Mouse (Mus musculus): ENCODE measurements around the gene Agbl2.

Gene Agbl2

DNA sequence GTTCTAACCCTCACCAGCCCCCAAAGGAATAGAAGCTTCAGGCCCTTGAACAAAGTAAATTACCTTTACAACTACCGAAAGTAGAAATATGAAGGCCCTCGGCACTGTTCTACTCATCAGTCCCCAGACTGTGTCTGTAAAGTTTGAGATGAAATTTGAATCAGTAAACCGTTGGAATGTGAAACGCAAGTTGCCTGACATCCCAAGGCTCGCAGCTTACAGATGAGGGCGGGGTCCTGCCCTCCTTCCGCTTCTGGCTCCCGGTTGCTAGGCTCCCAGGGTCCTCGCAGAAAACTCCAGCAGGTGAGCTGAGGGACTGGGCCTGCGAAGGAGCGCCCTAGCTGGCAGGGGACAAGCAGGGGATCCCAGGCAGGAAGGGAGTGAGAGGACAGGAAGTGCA is at the start of gene Agbl2:
Gene Agbl2 (plus strand): TSS at position 270 of the 400 bp plus-strand sequence.
- no peak for DNase-seq (ENCODE audit: low read depth, low spot score)

DNA sequence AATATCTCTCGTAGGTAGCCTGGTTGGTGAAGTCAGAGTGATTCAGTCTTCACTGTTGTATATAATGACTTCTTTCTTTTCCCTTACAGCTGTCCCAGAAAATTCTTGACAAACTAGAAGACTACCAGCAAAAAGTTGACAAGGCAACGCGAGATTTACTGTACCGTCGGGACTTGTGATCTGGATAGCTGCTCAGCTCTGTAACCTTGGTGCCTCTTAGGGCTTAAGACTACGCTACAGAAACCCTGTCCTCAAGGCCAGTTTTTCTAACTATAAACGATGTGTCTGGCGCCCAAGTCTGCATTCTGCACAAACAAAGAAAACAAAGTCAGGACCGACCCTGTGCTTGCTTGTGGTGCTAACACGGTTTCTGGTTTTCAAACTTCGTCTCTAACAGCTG is 47.2 kb upstream of the Agbl2 start:
- no peak for DNase-seq (ENCODE audit: low read depth, low spot score)

DNA sequence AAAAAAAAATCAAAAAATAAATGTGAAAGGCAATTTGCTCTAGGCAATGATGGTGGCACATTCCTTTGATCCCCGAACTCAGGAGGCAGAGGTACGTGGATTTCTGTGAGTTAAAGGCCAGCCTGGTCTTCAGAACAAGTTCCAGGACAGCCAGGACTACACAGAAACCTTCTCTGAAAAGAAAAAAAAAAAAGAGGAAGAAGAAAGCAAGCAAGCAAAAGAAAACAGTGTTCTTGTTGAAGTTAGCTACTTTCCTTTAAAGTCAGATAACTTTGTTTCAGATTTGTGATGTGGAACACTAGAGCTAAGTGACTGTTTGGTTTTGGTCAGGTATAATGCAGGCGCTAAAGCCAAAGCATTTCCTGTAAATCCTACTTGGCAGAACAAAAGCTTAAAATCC is 43.7 kb upstream of the Agbl2 start:
- no peak for DNase-seq (ENCODE audit: low read depth, low spot score)

DNA sequence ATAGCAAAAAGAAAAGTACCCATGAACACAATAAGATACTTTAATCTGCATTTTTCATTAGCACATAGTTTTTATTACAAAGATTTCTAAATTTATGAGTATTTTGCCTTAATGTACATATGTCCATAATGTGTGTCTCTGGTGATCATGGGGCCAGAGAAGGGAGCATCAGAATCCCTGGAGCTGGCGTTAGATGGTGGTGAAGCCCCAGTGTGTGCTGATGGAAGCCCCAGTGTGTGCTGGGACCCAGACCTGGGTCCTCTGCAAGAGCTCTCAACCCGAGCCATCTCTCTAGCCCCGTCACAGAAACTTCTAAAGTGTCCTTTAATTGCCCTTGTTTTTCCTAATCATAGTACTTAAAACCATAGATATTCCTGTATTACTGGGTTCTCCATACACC is 43.2 kb upstream of the Agbl2 start:
- DNase-seq (ENCODE audit: low read depth, low spot score): no peak

DNA sequence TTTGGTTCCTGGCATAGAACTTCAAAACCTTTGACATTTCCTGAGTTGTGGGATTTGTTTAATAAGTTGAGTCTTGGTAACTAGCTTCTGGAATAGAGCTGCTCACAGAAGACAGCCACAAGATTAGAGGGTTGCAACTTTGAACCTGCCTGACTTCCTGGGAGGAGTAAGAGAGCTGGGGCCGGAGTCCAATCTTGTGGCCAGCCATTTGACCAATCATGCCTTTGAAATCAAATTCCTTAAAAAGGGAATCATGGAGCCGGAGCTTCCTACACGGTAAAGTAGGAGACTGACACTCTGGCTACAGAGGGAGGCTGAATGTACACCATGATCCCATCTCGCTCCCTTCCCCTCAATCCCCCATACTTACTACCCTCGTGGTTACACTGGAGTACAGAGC is 42.6 kb upstream of the Agbl2 start:
- no peak for DNase-seq (ENCODE audit: low read depth, low spot score)

DNA sequence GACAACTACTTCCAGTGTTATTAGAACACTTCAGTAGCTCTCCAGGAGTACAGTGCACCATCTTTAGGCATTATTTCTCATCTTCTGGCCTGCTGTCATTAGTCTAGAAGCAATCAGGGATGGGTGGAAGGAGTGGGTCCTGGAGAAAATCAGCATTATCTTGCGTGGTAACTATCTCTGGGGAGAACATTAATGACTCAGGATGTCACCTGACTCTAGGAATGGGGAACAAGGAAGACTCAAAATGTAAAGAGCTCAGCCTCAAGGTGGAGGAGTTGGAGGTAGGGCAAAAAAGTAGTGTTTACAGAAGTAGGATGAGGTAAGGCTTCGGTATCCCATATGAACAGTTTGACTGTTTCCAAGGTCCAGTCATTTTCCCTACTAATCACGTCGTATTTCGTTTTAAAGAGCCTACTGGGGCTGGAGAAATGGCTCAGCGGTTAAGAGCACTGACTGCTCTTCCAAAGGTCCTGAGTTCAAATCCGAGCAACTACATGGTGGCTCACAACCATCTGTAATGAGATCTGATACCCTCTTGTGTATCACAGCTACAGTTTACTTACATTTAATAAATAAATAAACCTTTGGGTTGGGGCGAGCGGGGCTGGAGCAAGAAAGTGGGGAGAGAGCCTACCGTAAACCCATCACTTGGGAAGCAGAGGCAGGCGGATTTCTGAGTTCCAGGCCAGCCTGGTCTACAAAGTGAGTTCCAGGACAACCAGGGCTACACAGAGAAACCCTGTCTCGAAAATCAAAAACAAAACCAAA is 38.1 kb upstream of the Agbl2 start:
- DNase-seq (ENCODE audit: low read depth, low spot score): no peak

DNA sequence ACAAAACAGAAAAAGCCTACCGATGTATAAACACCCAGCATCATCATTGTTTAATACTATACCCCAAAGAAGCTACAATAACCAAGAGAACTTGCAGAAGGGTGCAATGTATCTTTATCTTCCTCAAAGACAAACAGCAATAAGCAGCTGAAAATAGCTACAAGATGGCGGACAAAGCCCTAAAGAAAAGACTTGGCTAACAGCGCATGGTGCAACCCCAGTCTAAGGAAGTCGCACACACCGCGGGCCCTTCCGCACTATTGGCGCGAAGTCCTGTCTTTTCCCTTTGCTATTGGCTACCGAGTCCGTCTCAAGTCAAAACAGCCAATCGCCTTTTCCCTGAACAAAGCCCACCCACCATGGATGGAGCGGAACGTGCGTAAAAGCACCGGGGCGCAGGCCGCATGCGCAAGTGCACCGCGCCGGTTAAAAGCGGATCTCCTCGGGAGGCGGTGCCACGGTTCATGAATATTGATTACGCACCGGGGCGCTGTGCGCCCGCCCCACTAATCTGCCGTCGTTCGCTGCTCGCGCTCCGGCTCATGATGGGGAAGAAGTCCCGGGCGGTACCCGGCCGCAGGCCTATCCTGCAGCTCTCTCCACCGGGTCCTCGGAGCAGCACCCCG is 37.4 kb upstream of the Agbl2 start, which contains the start of gene Fnbp4:
Gene Fnbp4 (plus strand): TSS at position 318 of the 626 bp plus-strand sequence.
- peak; percentile 100 for DNase-seq (ENCODE audit: low read depth, low spot score)

DNA sequence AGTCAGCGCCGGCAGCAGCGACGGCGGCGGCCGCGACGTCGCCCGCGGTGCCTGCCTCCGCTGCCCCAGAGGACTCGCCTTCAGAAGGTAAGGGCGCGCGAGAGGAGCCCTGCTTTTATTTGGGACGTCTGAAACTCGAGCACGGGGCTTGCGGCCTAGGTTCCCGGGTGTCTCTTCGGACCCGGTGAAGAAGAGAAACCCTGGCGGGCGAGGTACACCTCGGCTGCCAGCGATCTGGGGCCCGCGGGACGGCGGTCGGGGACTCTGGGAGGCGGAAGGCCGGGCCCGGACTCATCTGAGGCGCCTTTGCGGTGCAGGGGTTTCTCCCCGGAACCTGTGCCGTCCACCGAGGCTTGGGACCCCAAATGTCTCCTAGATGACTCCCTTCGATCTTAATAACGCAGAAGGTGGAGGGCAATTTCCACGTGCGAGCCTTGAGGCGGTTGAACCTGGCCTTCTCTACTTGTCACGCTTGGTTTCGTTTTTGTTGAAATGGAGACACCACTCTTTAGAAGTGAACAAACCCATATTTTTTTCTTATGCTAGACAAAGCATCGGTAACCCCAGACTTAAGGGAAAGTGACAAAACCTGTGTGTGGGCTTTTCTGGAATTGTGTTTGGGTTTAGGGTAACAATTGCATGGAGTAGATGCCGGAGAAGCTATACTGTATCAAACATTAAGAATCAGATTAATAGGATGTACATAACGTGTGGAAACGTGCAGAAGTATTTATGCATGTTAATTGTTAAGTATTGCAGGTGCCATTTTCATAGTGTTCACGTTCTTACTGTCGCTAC is 36.6 kb upstream of the Agbl2 start:
- no peak for DNase-seq (ENCODE audit: low read depth, low spot score)

DNA sequence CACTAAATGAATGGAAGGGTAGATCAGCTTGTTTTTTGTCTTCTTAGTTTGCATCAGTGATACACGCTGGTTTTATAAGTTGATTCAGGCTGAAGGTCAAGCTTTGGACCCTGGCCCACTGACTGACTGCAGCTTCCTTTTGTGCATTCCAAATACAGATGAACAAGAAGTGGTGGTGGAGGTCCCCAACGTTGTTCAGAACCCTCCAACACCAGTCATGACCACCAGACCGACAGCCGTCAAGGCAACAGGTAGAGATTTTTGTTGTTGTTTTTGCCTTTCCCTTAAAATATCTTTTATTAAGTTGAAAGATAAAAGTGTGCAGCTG is 36.0 kb upstream of the Agbl2 start:
- DNase-seq (ENCODE audit: low read depth, low spot score): no peak

DNA sequence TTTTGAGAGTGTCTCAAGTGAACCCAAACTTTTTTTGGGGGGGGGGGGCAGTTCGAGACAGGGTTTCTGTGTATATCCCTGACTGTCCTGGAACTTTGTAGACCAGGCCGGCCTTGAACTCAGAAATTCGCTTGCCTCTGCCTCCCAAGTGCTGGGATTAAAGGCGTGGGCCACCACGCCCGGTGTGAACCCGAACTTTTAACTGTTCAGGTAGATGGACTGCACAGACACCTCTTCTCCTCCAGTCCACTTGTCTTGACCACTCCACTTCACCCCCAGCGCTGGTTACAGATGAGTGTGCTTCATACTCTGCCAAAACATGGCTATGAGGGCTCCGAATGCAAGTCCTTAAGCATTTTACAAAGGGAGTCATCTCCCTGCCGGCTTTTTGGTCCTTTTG is 35.4 kb upstream of the Agbl2 start:
- DNase-seq (ENCODE audit: low read depth, low spot score): no peak

DNA sequence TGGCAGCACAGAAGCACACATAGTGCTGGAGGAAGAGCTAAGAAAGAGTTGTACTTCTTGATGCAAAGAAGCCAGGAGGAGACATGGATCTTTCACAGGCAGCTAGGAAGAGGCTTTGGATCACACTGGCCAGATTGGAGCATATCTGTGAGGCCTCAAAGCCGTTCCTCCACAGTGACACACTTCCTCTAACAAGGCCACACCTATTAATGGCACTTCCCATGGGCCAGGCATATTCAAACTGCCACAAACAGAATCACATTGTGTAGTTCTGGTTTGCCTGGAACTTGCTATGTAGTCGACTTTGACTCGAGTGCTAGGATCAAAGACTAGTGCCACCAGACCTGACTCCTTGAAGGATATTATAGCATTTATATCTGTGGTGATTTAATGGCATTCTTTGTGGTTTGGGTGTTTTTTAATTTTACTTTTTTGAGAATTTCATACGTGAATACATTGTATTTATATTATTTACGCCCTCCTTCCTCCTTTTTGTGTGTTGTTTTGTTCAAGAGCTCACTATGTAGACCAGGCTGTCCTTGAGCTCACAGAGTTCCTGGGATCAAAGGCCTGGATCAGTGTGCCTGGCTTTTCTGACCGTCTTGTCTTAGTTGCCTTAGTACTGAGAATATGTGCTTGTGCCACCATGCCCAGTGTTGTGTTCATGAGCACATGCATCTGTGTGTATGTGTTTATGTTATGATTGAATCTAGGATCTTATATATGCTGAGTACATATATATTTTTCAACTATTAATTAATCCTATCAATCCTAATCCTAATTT is 32.7 kb upstream of the Agbl2 start:
- no peak for DNase-seq (ENCODE audit: low read depth, low spot score)

DNA sequence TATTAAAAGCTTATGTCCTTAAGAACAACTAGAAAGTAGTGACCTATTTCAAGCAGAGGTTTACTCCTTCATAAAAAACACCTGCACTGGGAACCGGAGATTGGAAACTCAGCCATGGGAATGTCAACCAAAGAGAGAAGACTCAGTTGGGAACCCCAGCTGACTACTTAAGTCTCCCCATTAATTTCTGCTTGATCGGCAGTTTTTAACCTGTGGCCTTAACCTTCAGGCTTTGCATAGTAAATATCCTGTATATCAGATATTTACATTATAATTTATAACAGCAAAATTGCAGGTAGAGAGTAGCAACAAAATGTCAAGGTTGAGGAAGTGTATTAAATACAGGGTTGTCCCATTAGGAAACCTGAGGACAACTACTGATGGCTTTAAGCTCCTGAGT is 29.0 kb upstream of the Agbl2 start:
- DNase-seq (ENCODE audit: low read depth, low spot score): no peak

DNA sequence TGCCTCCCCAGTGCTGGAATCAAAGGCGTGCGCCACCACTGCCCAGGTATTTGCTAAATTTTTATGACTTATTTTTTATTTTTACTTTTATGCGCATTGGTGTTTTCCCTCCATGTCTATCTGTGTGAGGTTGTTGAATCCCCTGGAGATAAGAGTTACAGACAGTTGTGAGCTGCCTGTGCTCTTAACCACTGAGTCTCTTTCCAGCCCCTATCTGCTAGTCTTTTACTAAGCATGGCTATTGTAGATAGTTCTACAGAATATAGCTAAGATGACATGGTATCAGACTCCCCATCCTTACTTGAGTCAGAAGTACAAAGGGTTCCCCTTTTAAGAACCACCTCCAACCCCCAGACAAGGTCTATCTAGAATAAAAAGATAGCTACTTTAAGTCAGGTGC is 28.3 kb upstream of the Agbl2 start:
- DNase-seq (ENCODE audit: low read depth, low spot score): no peak

DNA sequence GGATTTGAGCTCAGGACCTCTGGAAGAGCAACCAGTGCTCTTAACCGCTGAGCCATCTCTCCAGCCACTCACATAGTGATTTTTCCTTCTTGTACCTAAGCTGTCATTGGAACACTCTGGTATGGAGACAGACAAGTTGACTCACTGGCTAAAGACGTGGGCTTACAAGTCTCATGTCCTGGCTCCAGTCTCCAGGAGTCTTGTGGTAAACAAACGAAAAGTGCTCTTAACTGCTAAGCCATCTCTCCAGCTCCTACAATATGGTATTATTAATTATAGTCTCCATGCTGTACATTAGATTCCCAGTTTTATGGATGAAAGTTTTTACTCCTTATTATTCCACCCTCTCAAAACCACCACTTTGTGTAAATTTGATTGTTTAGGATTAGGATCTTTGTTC is 17.4 kb upstream of the Agbl2 start:
- DNase-seq (ENCODE audit: low read depth, low spot score): no peak

DNA sequence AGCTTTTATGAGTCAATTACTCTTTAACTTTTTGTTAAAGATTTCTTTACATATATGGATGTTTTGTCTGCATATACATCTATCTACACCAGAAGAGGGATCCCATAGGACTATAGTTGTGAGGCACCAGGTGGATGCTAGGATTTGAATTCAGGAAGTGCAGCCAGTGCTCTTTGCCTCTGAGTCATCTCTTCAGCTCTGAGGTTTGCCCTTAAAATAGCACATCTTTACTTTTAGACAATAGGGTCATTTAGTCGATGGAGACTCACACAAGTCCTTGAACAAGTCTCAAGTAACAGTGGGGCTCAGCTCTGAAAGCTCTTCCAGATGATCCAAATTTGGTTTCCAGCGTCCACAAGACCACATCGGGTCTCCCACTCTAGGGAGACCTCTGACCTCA is 1.2 kb upstream of the Agbl2 start:
- DNase-seq (ENCODE audit: low read depth, low spot score): no peak

DNA sequence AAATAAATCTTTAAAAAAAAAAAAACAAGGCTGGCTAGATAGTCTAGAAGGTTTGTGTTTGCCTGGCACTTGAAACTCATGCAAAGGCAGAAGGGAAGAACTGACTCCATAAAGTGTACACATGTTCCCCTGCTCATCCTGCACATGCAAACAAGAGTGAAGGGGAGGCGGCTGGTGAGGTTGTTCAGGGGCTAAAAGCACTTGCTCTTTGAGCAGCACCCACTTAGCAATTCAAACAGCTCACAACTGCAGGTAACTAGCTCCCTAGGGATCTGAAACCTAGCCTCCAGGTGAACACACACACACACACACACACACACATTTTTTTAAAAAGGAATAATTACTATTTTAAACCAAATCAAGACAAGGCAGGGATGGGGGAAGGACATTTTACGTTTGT is 589 bp upstream of the Agbl2 start:
- no peak for DNase-seq (ENCODE audit: low read depth, low spot score)

DNA sequence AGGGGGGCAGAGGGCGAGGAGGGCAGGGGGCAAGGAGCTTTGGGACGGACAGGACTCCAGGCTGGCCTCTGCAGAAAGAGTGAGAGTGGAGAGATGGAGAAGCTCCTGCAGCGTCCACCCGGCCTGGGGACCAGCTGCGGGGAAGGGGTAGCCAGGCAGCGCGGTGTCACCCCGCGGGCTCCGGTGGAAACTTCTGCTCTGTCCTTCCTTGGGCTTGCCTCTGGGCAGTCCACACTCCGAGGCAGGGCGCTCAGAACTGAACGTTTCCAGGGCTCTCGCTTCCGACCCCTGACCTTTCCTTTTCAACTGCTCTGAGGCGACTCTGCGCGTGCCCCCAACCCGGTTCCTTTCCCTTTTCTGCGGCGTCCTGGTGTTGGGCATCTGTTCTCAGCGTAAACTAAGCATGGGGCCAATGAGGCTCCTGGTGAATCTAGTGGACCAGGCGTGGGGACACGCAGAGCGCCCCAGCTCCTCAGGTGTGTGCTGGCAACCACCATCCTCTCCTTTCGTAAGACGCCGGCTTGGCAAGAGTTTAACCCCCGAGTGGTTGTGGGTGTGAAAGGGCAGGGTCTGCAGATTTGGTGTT is 467 bp downstream of the Agbl2 start:
- DNase-seq (ENCODE audit: low read depth, low spot score): no peak

DNA sequence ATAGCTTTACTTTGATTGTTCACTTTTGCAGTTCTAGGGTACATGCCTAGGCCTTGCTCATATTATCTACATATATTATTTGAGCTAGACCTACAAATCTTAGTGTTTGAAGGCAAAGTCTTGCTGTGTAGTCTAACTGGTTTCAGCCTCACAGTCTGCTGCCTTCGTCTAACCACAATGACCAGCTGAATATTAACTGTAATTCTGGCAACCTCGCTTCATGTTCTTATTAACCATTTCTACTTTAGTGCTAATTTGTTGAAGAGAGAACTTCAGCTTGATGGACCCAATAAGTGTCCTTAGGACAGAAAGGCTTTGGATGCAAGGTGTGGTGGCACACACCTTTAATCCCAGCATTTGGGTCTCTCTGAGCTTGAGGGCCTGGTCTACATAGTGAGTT is 5.6 kb downstream of the Agbl2 start:
- no peak for DNase-seq (ENCODE audit: low read depth, low spot score)

DNA sequence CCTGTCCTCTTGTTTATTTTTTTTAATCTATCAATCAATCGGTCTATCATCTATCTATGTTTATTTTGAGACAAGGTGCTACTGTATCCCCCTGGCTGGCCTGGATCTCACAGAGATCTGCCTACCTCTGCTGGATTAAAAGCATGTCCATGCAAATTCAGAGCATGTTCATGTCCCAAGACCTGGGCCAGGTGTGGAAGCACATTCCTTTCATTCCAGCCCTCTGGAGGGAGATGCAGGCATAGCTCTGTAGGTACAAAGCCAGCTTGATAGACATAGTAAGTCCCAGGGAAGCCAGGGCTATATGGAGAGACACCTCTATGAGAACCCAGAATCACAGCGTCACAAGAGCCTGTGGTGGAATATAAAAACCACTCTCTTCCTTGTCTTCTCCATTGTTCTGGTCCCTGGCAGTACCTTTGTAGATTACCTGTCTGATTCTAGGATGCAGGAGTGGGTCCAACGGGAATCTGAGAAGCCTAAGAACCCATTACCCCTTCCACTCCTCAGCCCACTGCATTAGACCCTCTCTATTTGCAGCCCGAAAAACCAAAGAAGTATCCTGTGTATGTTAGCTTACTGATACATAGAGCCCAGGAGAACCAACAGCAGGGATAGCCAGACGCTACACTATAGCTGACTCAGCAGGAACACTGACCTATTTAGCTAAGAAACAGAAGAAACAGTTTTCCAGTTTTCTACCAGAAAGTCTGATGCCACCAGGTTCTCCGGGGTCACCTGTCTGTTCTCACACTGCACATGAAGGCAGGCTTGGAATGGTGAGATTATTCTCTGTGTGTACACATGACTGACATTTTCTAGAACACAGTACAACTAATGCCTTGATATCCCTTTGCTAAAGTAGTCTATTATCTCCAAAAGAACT is 26.0 kb downstream of the Agbl2 start:
- no peak for DNase-seq (ENCODE audit: low read depth, low spot score)

DNA sequence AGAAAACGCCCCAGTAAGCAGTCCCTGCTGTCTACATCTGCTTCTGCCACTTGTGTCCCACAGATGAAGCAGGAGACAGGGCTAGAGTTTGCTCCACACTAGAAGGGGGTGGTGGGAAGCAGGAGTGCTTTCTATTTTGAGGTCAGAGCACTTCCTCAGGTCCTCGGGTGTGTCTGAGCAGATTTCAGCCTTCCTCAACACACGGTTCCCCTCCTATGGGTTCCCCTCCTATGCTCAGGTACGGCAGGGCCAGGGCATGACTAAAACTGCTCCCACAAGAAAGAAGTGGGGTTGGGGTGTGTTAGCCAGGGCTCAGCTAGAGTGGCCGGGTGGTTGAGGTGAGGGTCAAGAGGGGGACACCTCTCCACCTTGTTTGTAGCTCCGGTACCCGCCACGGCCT is 28.2 kb downstream of the Agbl2 start:
- no peak for DNase-seq (ENCODE audit: low read depth, low spot score)

DNA sequence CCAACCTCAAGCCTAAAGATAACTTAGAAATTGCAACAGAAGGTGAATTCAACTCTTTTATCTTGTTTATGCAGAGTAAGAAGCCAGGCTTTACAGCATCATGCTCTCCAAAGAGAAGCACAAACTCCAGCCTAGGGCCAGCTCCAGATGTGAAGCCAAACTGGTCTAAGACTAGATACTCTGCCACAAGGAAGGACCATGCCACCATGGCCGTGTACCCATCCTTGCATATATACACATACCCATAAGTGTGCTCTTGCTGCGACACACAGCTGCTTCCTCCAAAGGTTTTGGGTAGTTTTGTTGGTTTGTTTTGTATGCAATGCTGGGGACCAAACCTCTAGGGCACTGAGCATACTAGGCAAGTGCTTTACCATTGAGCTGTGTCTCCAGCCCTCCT is 32.7 kb downstream of the Agbl2 start:
- no peak for DNase-seq (ENCODE audit: low read depth, low spot score)

Measured in telencephalon, adult 2 months (tissue).